Mouse (Mus musculus) heart, embryonic 15.5 days (tissue): Measurements from ENCODE around the gene Ifitm3. TPM values are rescaled to one million over a fixed set of nuclear protein-coding genes. Genes with fewer than 3 reads are reported as not detected.

ENCODE experiments used
- ATAC-seq: fragments of 200-750 bp; cut with Nextera tagmentation; replicated peaks from 2 replicates; pipeline ENCODE4 v1.8.0; 2017; ENCODE audit warnings: low read depth, moderate TSS enrichment; ENCODE audit not compliant: insufficient number of reproducible peaks, insufficient read depth, low FRiP score
- H3K27ac ChIP-seq: fragments of 300-500 bp; sonication (generic); 2 replicates; pipeline ENCODE4 v1.5.1; 2015; ENCODE audit warnings: mild to moderate bottlenecking, inconsistent platforms
- H3K27me3 ChIP-seq: fragments of 300-500 bp; sonication (generic); 2 replicates; pipeline ENCODE4 v1.6.1; 2015; ENCODE audit warnings: inconsistent platforms
- H3K36me3 ChIP-seq: fragments of 300-500 bp; sonication (generic); 2 replicates; pipeline ENCODE4 v1.6.1; 2015; ENCODE audit warnings: mild to moderate bottlenecking, inconsistent platforms
- H3K4me1 ChIP-seq: fragments of 300-500 bp; sonication (generic); replicated peaks from 2 replicates; pipeline ENCODE4 v1.6.1; 2015; ENCODE audit warnings: inconsistent platforms
- H3K4me2 ChIP-seq: fragments of 300-500 bp; sonication (generic); 2 replicates; pipeline ENCODE4 v1.6.1; 2015; ENCODE audit warnings: inconsistent platforms, mild to moderate bottlenecking, moderate library complexity
- H3K4me3 ChIP-seq: fragments of 300-500 bp; sonication (generic); 2 replicates; pipeline ENCODE4 v1.5.1; 2015; ENCODE audit warnings: mild to moderate bottlenecking, inconsistent platforms
- H3K9ac ChIP-seq: fragments of 300-500 bp; sonication (generic); 2 replicates; pipeline ENCODE4 v1.6.1; 2015; ENCODE audit warnings: mild to moderate bottlenecking, inconsistent platforms
- H3K9me3 ChIP-seq: fragments of 300-500 bp; sonication (generic); replicated peaks from 2 replicates; pipeline ENCODE4 v1.6.1; 2016; ENCODE audit warnings: inconsistent platforms
- WGBS: fragments of 180-500 bp; shearing (Covaris S2); methylation state at CpG from one replicate; pipeline ENCODE4 v1.1.7; 2015; ENCODE audit warnings: mixed read lengths; 5-methylcytosine and 5-hydroxymethylcytosine counted together
- polyA plus RNA-seq: library from polyadenylated mRNA; unstranded; fragments of >200 nt; fragmentation: Nextera tagmentation; extraction: Ambion mirVana; gene quantifications from 2 replicates; pipeline ENCODE4 v1.2.1, GENCODE M21; 2015

Gene Ifitm3
- polyA plus RNA-seq, 1 experiment from 2014 or later = 103 TPM

- 7% methylated on average over 20 of the region's 20 CpGs for WGBS
- Histone ChIP-seq H3K4me3 (peak overlapping the region; percentile 52), H3K4me1 (peaks cover 23% of the 10 kb centered on the region), H3K9me3 (no peaks in the 10 kb centered on the region), H3K9ac (no peak overlapping the region), H3K4me2 (peak overlapping the region; percentile 63), H3K27ac (peak overlapping the region; percentile 9; the same call in 1 of the 2 replicates), H3K27me3 (no peaks in the 10 kb centered on the region), H3K36me3 (no peaks in the 10 kb centered on the region)
- ATAC-seq = peak; percentile 63; the same call in 1 of the 2 replicates
Observed at GRCm38 (mm10) chr7:141008938-141009660, 1.5 kb downstream of the Ifitm3 start.

- H3K4me3 ChIP-seq = peak overlapping the region; percentile 52; the same call in 1 of the 2 replicates
- WGBS = 8% methylated on average over 7 of the region's 7 CpGs
- no peaks in the 10 kb centered on the region for H3K9me3 ChIP-seq
- peak overlapping the region; percentile 9; the same call in 1 of the 2 replicates for H3K27ac ChIP-seq
- ATAC-seq = no peak
- no peak overlapping the region for H3K9ac ChIP-seq
- H3K4me1 ChIP-seq = peaks cover 23% of the 10 kb centered on the region
- peak overlapping the region; percentile 63 for H3K4me2 ChIP-seq
- no peaks in the 10 kb centered on the region for H3K36me3 ChIP-seq
- no peaks in the 10 kb centered on the region for H3K27me3 ChIP-seq
Observed at GRCm38 (mm10) chr7:141008312-141008761, 2.2 kb downstream of the Ifitm3 start.

- Histone ChIP-seq H3K4me2 (no peak overlapping the region), H3K9me3 (no peaks in the 10 kb centered on the region), H3K27ac (no peak overlapping the region), H3K4me1 (peaks cover 23% of the 10 kb centered on the region), H3K27me3 (no peaks in the 10 kb centered on the region), H3K36me3 (no peaks in the 10 kb centered on the region), H3K4me3 (no peak overlapping the region), H3K9ac (no peak overlapping the region)
- 66% methylated on average over 5 of the region's 5 CpGs for WGBS
- ATAC-seq = no peak
Observed at GRCm38 (mm10) chr7:141006914-141007313, 3.7 kb downstream of the Ifitm3 start.

GRCm38 (mm10) chr7:141006446-141006845, 4.1 kb downstream of the Ifitm3 start:
- no peaks in the 10 kb centered on the region for H3K36me3 ChIP-seq
- 80% methylated on average over 6 of the region's 6 CpGs for WGBS
- no peak for ATAC-seq
- H3K4me2 ChIP-seq = no peak overlapping the region
- no peak overlapping the region for H3K9ac ChIP-seq
- no peak overlapping the region for H3K27ac ChIP-seq
- H3K9me3 ChIP-seq = no peaks in the 10 kb centered on the region
- H3K4me1 ChIP-seq = peaks cover 23% of the 10 kb centered on the region
- no peak overlapping the region for H3K4me3 ChIP-seq
- no peaks in the 10 kb centered on the region for H3K27me3 ChIP-seq

GRCm38 (mm10) chr7:141003248-141004010, 7.1 kb downstream of the Ifitm3 start:
- 62% methylated on average over 5 of the region's 5 CpGs for WGBS

GRCm38 (mm10) chr7:141000881-141001708, 9.5 kb downstream of the Ifitm3 start:
- H3K4me3 ChIP-seq = no peak overlapping the region
- H3K4me1 ChIP-seq = no peaks in the 10 kb centered on the region
- no peaks in the 10 kb centered on the region for H3K9me3 ChIP-seq
- H3K36me3 ChIP-seq = no peaks in the 10 kb centered on the region
- 73% methylated on average over 15 of the region's 15 CpGs for WGBS
- no peak overlapping the region for H3K27ac ChIP-seq
- no peaks in the 10 kb centered on the region for H3K27me3 ChIP-seq
- no peak overlapping the region for H3K4me2 ChIP-seq
- ATAC-seq = no peak
- H3K9ac ChIP-seq = no peak overlapping the region

More at GRCm38 (mm10) chr7:141003248-141004010, 7.1 kb downstream of the Ifitm3 start:
- H3K4me3 ChIP-seq = no peak overlapping the region
- H3K9me3 ChIP-seq = no peaks in the 10 kb centered on the region
- ATAC-seq = no peak
- no peak overlapping the region for H3K27ac ChIP-seq
- H3K4me2 ChIP-seq = no peak overlapping the region
- peaks cover 2% of the 10 kb centered on the region; the same call in 1 of the 2 replicates for H3K4me1 ChIP-seq
- H3K9ac ChIP-seq = no peak overlapping the region
- no peaks in the 10 kb centered on the region for H3K36me3 ChIP-seq
- H3K27me3 ChIP-seq = no peaks in the 10 kb centered on the region

GRCm38 (mm10) chr7:140998853-140999700, 11.5 kb downstream of the Ifitm3 start:
- no peaks in the 10 kb centered on the region for H3K4me1 ChIP-seq
- H3K9me3 ChIP-seq = no peaks in the 10 kb centered on the region
- 0 out of 2 replicates have a peak overlapping the region, but pooled peaks have one; percentile 7 for H3K4me2 ChIP-seq
- H3K9ac ChIP-seq = no peak overlapping the region
- H3K27ac ChIP-seq = no peak overlapping the region
- WGBS = 71% methylated on average over 11 of the region's 11 CpGs
- H3K27me3 ChIP-seq = no peaks in the 10 kb centered on the region
- no peak overlapping the region for H3K4me3 ChIP-seq
- H3K36me3 ChIP-seq = no peaks in the 10 kb centered on the region
- no peak for ATAC-seq

GRCm38 (mm10) chr7:140997817-140998216, 12.8 kb downstream of the Ifitm3 start:
- H3K9me3 ChIP-seq = no peaks in the 10 kb centered on the region
- WGBS = 47% methylated on average over 1 of the region's 1 CpGs

GRCm38 (mm10) chr7:140991117-140991689, 19.4 kb downstream of the Ifitm3 start:
- Histone ChIP-seq H3K27ac (no peak overlapping the region), H3K27me3 (no peaks in the 10 kb centered on the region), H3K9ac (no peak overlapping the region), H3K9me3 (no peaks in the 10 kb centered on the region), H3K36me3 (no peaks in the 10 kb centered on the region), H3K4me2 (no peak overlapping the region), H3K4me3 (no peak overlapping the region), H3K4me1 (no peaks in the 10 kb centered on the region)
- ATAC-seq = no peak
- 68% methylated on average over 14 of the region's 14 CpGs for WGBS

More at GRCm38 (mm10) chr7:140997817-140998216, 12.8 kb downstream of the Ifitm3 start:
- H3K4me1 ChIP-seq = no peaks in the 10 kb centered on the region
- no peak overlapping the region for H3K27ac ChIP-seq
- no peaks in the 10 kb centered on the region for H3K36me3 ChIP-seq
- no peak for ATAC-seq
- no peak overlapping the region for H3K4me3 ChIP-seq
- H3K4me2 ChIP-seq = no peak overlapping the region
- no peak overlapping the region for H3K9ac ChIP-seq
- H3K27me3 ChIP-seq = no peaks in the 10 kb centered on the region

GRCm38 (mm10) chr7:140990622-140991021, 19.9 kb downstream of the Ifitm3 start:
- H3K4me3 ChIP-seq = no peak overlapping the region
- no peak overlapping the region for H3K27ac ChIP-seq
- no peak for ATAC-seq
- 59% methylated on average over 5 of the region's 5 CpGs for WGBS
- H3K9me3 ChIP-seq = no peaks in the 10 kb centered on the region
- no peaks in the 10 kb centered on the region for H3K27me3 ChIP-seq
- H3K4me2 ChIP-seq = no peak overlapping the region
- H3K9ac ChIP-seq = no peak overlapping the region
- no peaks in the 10 kb centered on the region for H3K4me1 ChIP-seq
- H3K36me3 ChIP-seq = no peaks in the 10 kb centered on the region
